Mouse (Mus musculus): ENCODE results near the gene Palm.

DNA sequence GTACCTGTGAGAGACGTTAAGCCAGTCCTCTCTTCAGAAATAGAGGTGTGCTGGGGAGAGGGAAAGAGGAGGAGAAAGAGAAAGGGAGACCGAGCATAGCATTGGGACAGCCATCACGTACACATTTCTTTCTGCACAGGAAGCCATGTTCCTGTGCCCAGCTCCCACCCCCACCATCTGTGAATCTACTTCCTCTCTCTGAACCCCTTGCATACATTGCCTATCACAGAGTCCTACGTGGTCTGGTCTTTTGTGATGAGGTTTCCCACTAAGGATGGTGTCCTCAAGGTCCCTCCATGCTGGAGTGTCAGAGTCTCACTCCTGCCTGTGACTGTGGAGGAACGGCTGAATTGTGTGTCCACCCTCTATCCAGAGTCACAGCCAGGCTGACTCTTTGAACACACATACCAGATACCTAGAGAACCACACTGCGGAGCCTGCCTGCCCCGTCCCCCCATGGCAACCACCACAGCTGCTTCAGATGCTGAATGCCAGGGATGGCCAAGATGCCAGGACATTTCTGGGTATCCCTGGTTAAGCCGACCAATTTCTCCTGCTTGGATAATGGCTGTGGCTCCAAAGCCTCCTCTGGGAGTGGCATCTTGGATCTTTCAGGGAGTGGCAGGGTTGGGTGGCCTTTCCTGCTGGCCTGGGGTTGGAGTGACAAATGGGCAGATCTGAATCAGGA, 56.7 kb downstream of the Palm start:
- TF ChIP-seq POLR2A (IDR thresholded peaks at IDR 0.05; ENCODE audit: borderline replicate concordance, low read depth, low read length) (no peak), CTCF (IDR thresholded peaks at IDR 0.05; ENCODE audit: low read depth, low read length) (no peak)
